Mouse (Mus musculus): ENCODE measurements at regions not wholly inside any gene's neighbourhood (a gene's known extent, or its start where the extent isn't known, plus 50 kb on each side); places are given as distances from the start of the nearest gene placed in this dataset.
"Not testable (repeated sequence)": the region's sequence is repeated elsewhere in the genome, so short reads cannot be mapped to it uniquely, and the experiment has no call there.

GRCm38 (mm10) chr13:16435436-16435835, 423.8 kb downstream of the Inhba start:
- ATAC-seq (ENCODE audit: low read depth), result no peak
- H3K36me3 ChIP-seq (ENCODE audit: control insufficient read depth, insufficient read depth, low read length), result no peaks in the 10 kb centered on the region
- H3K27ac ChIP-seq (ENCODE audit: low read length), result no peak overlapping the region
- WGBS, result 47% methylated on average over 2 of the region's 2 CpGs
- no peaks in the 10 kb centered on the region for H3K27me3 ChIP-seq (ENCODE audit: control insufficient read depth, insufficient read depth, low read depth, low read length)
- no peaks in the 10 kb centered on the region for H3K4me1 ChIP-seq (replicated peaks; ENCODE audit: control insufficient read depth, insufficient read depth, low read length)
- H3K9ac ChIP-seq (ENCODE audit: low read length), result no peak overlapping the region
- no peak overlapping the region for H3K4me3 ChIP-seq (ENCODE audit: low read length)
- no peak overlapping the region for H3K4me2 ChIP-seq (ENCODE audit: low read depth, low read length)
- H3K9me3 ChIP-seq (ENCODE audit: control insufficient read depth, low read length), result no peaks in the 10 kb centered on the region

DNA sequence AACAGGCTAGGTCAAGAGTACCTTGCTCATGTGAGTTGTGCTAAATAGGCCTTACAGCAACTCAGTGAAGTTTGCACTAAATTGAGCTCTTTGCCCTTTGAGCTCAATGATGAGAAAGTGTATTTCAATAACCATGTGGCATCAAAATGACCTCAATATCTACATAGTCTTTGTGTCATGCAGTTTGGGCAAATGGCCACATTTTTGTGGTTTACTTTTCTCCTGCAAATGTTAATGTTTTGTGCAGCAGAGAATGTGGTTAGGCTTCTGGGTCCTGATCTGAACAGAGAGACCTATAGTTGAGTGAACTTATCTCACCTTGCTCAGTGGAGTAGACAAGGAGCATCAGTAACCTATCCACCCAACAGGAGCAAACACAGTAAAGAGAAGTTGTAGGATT, 441.6 kb downstream of the Inhba start:
- H3K27ac ChIP-seq (ENCODE audit: low read length), result no peak overlapping the region
- ATAC-seq (ENCODE audit: low read depth), result no peak
- H3K9ac ChIP-seq (ENCODE audit: low read length), result no peak overlapping the region
- H3K36me3 ChIP-seq (ENCODE audit: control insufficient read depth, insufficient read depth, low read length), result no peaks in the 10 kb centered on the region
- H3K4me1 ChIP-seq (replicated peaks; ENCODE audit: control insufficient read depth, insufficient read depth, low read length), result no peaks in the 10 kb centered on the region
- H3K4me2 ChIP-seq (ENCODE audit: low read depth, low read length), result no peak overlapping the region
- no peaks in the 10 kb centered on the region for H3K27me3 ChIP-seq (ENCODE audit: control insufficient read depth, insufficient read depth, low read depth, low read length)
- no peaks in the 10 kb centered on the region for H3K9me3 ChIP-seq (ENCODE audit: control insufficient read depth, low read length)
- no peak overlapping the region for H3K4me3 ChIP-seq (ENCODE audit: low read length)

- H3K4me1 ChIP-seq (replicated peaks; ENCODE audit: control insufficient read depth, insufficient read depth, low read length), result no peaks in the 10 kb centered on the region
- H3K9me3 ChIP-seq (ENCODE audit: control insufficient read depth, low read length), result no peaks in the 10 kb centered on the region
- H3K4me3 ChIP-seq (ENCODE audit: low read length), result no peak overlapping the region
- no peaks in the 10 kb centered on the region for H3K27me3 ChIP-seq (ENCODE audit: control insufficient read depth, insufficient read depth, low read depth, low read length)
- no peaks in the 10 kb centered on the region for H3K36me3 ChIP-seq (ENCODE audit: control insufficient read depth, insufficient read depth, low read length)
- WGBS, result 76% methylated on average over 2 of the region's 2 CpGs
- no peak overlapping the region for H3K4me2 ChIP-seq (ENCODE audit: low read depth, low read length)
- no peak for ATAC-seq (ENCODE audit: low read depth)
- no peak overlapping the region for H3K27ac ChIP-seq (ENCODE audit: low read length)
- no peak overlapping the region for H3K9ac ChIP-seq (ENCODE audit: low read length)
These were observed 448.1 kb downstream of the Inhba start for GRCm38 (mm10) chr13:16459743-16460142.

DNA sequence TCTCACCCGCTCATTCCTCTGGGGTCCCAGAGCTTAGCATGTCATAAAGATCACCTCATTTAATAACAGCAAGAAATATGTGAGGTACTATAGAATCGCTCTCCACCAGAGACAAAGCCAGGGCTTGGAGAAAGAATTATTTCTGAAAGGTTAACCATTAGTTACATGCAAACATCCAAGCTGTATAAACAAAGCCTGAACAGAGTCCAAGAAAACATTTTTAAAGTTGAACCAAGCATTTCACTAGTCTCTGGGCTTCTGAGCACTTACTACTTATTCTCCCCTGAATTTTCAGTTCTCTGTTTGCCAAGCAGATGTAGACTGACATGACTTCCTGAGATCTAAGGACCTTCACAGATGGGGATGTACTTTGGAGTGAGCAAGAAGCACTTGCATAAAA, 450.0 kb downstream of the Inhba start:
- Histone ChIP-seq H3K4me3 (ENCODE audit: low read length) (no peak overlapping the region), H3K9ac (ENCODE audit: low read length) (no peak overlapping the region), H3K27me3 (ENCODE audit: control insufficient read depth, insufficient read depth, low read depth, low read length) (no peaks in the 10 kb centered on the region), H3K9me3 (ENCODE audit: control insufficient read depth, low read length) (no peaks in the 10 kb centered on the region), H3K36me3 (ENCODE audit: control insufficient read depth, insufficient read depth, low read length) (no peaks in the 10 kb centered on the region), H3K27ac (ENCODE audit: low read length) (no peak overlapping the region), H3K4me1 (replicated peaks; ENCODE audit: control insufficient read depth, insufficient read depth, low read length) (no peaks in the 10 kb centered on the region), H3K4me2 (ENCODE audit: low read depth, low read length) (no peak overlapping the region)
- ATAC-seq (ENCODE audit: low read depth), result no peak
- WGBS, result 54% methylated on average over 2 of the region's 2 CpGs

DNA sequence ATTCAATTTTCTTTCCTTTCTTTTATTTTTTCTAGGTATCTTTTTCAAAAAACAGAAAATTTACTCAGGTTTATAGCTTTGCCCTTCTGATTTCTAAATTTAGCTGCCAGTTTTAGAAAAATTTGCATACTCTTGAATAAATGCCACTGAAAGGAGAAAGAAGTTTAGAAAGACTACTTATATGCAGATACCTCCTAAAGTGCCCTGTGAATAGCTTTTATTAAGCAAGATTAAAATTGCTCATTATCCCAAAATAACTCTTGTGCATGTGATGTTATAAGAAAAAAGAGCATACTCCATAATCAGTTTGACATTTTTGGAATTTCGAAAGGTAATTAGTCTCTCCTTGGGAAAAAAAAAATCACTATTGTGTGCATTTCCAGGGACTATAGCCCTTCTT, 453.2 kb downstream of the Inhba start:
- no peaks in the 10 kb centered on the region for H3K27me3 ChIP-seq (ENCODE audit: control insufficient read depth, insufficient read depth, low read depth, low read length)
- no peak overlapping the region for H3K4me2 ChIP-seq (ENCODE audit: low read depth, low read length)
- H3K9me3 ChIP-seq (ENCODE audit: control insufficient read depth, low read length), result no peaks in the 10 kb centered on the region
- ATAC-seq (ENCODE audit: low read depth), result no peak
- no peak overlapping the region for H3K9ac ChIP-seq (ENCODE audit: low read length)
- no peak overlapping the region for H3K4me3 ChIP-seq (ENCODE audit: low read length)
- 90% methylated on average over 1 of the region's 1 CpGs for WGBS
- H3K36me3 ChIP-seq (ENCODE audit: control insufficient read depth, insufficient read depth, low read length), result no peaks in the 10 kb centered on the region
- H3K27ac ChIP-seq (ENCODE audit: low read length), result no peak overlapping the region
- H3K4me1 ChIP-seq (replicated peaks; ENCODE audit: control insufficient read depth, insufficient read depth, low read length), result no peaks in the 10 kb centered on the region

DNA sequence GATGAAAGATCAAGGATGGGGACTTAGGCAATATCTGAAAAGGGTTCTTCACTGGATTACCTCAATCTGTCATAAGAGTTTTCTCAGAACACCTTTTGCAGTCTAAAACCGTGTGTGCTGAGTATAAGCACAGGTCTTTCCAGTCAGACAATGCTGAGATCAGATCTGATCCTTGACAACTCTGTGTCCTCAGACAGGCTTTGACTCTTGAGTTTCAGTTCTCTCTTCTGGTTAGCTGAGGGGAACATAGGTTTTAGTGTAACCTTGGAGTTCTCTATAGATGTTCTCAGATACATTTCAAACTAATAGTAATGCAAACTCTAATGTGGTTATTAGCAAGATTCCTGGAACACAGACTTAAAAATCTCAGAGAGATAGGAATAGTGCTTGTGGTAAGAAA, 453.7 kb downstream of the Inhba start:
- Histone ChIP-seq H3K36me3 (ENCODE audit: control insufficient read depth, insufficient read depth, low read length) (no peaks in the 10 kb centered on the region), H3K4me2 (ENCODE audit: low read depth, low read length) (no peak overlapping the region), H3K4me3 (ENCODE audit: low read length) (no peak overlapping the region), H3K9me3 (ENCODE audit: control insufficient read depth, low read length) (no peaks in the 10 kb centered on the region), H3K4me1 (replicated peaks; ENCODE audit: control insufficient read depth, insufficient read depth, low read length) (no peaks in the 10 kb centered on the region), H3K27me3 (ENCODE audit: control insufficient read depth, insufficient read depth, low read depth, low read length) (no peaks in the 10 kb centered on the region), H3K9ac (ENCODE audit: low read length) (no peak overlapping the region), H3K27ac (ENCODE audit: low read length) (no peak overlapping the region)
- no peak for ATAC-seq (ENCODE audit: low read depth)
- 54% methylated on average over 1 of the region's 1 CpGs for WGBS

GRCm38 (mm10) chr13:16465812-16466211, 454.2 kb downstream of the Inhba start:
- WGBS, result 92% methylated on average over 1 of the region's 1 CpGs

GRCm38 (mm10) chr13:16476515-16476914, 464.9 kb downstream of the Inhba start:
- H3K27ac ChIP-seq (ENCODE audit: low read length), result no peak overlapping the region
- H3K36me3 ChIP-seq (ENCODE audit: control insufficient read depth, insufficient read depth, low read length), result no peaks in the 10 kb centered on the region
- no peaks in the 10 kb centered on the region for H3K27me3 ChIP-seq (ENCODE audit: control insufficient read depth, insufficient read depth, low read depth, low read length)
- no peak overlapping the region for H3K4me3 ChIP-seq (ENCODE audit: low read length)
- WGBS, result 78% methylated on average over 1 of the region's 1 CpGs
- no peaks in the 10 kb centered on the region for H3K4me1 ChIP-seq (replicated peaks; ENCODE audit: control insufficient read depth, insufficient read depth, low read length)
- no peaks in the 10 kb centered on the region for H3K9me3 ChIP-seq (ENCODE audit: control insufficient read depth, low read length)
- H3K9ac ChIP-seq (ENCODE audit: low read length), result no peak overlapping the region
- ATAC-seq (ENCODE audit: low read depth), result no peak
- H3K4me2 ChIP-seq (ENCODE audit: low read depth, low read length), result no peak overlapping the region

More at GRCm38 (mm10) chr13:16465812-16466211, 454.2 kb downstream of the Inhba start:
- Histone ChIP-seq H3K27me3 (ENCODE audit: control insufficient read depth, insufficient read depth, low read depth, low read length) (no peaks in the 10 kb centered on the region), H3K4me1 (replicated peaks; ENCODE audit: control insufficient read depth, insufficient read depth, low read length) (no peaks in the 10 kb centered on the region), H3K9me3 (ENCODE audit: control insufficient read depth, low read length) (no peaks in the 10 kb centered on the region), H3K27ac (ENCODE audit: low read length) (no peak overlapping the region), H3K36me3 (ENCODE audit: control insufficient read depth, insufficient read depth, low read length) (no peaks in the 10 kb centered on the region), H3K4me2 (ENCODE audit: low read depth, low read length) (no peak overlapping the region), H3K9ac (ENCODE audit: low read length) (no peak overlapping the region), H3K4me3 (ENCODE audit: low read length) (no peak overlapping the region)
- ATAC-seq (ENCODE audit: low read depth), result no peak

DNA sequence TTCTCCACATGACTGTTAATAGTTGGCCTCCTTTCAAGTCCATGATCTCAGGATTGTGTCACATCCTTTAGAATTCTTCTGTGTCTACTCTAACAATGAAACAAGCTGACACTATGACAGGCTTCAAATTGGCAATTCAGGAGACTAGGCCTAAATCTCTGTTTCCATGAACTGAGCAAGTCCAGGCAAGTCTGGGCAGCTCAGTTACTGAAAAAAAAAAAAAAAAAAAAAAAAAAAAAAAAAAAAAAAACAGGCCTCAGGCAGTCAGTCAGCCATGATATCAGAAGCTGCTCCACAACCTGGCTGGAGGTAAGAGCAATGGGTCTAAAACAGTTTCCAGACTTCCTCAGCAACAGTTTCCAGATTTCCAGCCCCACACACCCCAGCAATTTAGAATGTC, 475.6 kb downstream of the Inhba start:
- H3K9ac ChIP-seq (ENCODE audit: low read length), result no peak overlapping the region
- no peaks in the 10 kb centered on the region for H3K27me3 ChIP-seq (ENCODE audit: control insufficient read depth, insufficient read depth, low read depth, low read length)
- no peak overlapping the region for H3K4me2 ChIP-seq (ENCODE audit: low read depth, low read length)
- H3K36me3 ChIP-seq (ENCODE audit: control insufficient read depth, insufficient read depth, low read length), result no peaks in the 10 kb centered on the region
- H3K27ac ChIP-seq (ENCODE audit: low read length), result no peak overlapping the region
- ATAC-seq (ENCODE audit: low read depth), result no peak
- no peaks in the 10 kb centered on the region for H3K9me3 ChIP-seq (ENCODE audit: control insufficient read depth, low read length)
- H3K4me3 ChIP-seq (ENCODE audit: low read length), result no peak overlapping the region
- H3K4me1 ChIP-seq (replicated peaks; ENCODE audit: control insufficient read depth, insufficient read depth, low read length), result no peaks in the 10 kb centered on the region

DNA sequence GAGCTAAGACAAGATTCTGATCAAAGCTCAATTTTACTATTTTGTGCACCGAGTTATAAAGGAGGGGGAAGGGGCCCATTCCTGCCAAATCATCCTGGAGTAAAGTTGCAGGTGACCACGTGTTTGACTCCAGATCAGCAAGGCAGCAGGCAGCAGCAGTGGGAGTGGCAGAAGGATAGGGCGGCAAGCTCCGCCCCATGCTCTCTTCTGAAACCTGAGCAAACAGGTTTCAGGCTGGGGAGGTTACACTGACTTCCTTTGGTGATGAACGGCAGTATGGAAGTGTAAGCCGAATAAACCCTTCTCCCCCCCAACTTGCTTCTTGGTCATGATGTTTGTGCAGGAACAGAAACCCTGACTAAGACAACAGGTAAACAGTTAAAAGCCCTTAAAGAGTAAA, 479.0 kb downstream of the Inhba start:
- H3K4me2 ChIP-seq (ENCODE audit: low read depth, low read length); H3K27me3 ChIP-seq (ENCODE audit: control insufficient read depth, insufficient read depth, low read depth, low read length); H3K4me3 ChIP-seq (ENCODE audit: low read length); H3K36me3 ChIP-seq (ENCODE audit: control insufficient read depth, insufficient read depth, low read length); H3K27ac ChIP-seq (ENCODE audit: low read length); H3K4me1 ChIP-seq (replicated peaks; ENCODE audit: control insufficient read depth, insufficient read depth, low read length); H3K9me3 ChIP-seq (ENCODE audit: control insufficient read depth, low read length); H3K9ac ChIP-seq (ENCODE audit: low read length): not testable (repeated sequence)
- WGBS, result 28% methylated on average over 6 of the region's 6 CpGs
- peak; percentile 67; the same call in 1 of the 2 replicates for ATAC-seq (ENCODE audit: low read depth)
